Mouse (Mus musculus) hindbrain, embryonic 14.5 days (tissue): ENCODE data around the gene Slc16a7. TPM values are rescaled to one million over a fixed set of nuclear protein-coding genes. Genes with fewer than 3 reads are reported as not detected.

Experiments used
- ATAC-seq: fragments of 200-750 bp; cut with Nextera tagmentation; 2 replicates; pipeline ENCODE4 v1.8.0; 2017; ENCODE audit warnings: moderate number of reproducible peaks, mild to moderate bottlenecking, moderate TSS enrichment, moderate library complexity; ENCODE audit not compliant: low FRiP score
- DNase-seq: peaks from one replicate; pipeline ENCODE4 v3.0.0-alpha.2; 2015; ENCODE audit warnings: low spot score
- H3K27ac ChIP-seq: fragments of 300-500 bp; sonication (generic); 2 replicates; pipeline ENCODE4 v1.5.1; 2014; ENCODE audit warnings: mild to moderate bottlenecking, moderate library complexity
- H3K27me3 ChIP-seq: fragments of 300-500 bp; sonication (generic); 2 replicates; pipeline ENCODE4 v1.6.1; 2014; ENCODE audit warnings: mild to moderate bottlenecking, low read length, mixed read lengths; ENCODE audit not compliant: control insufficient read depth, insufficient read depth
- H3K36me3 ChIP-seq: fragments of 300-500 bp; sonication (generic); replicated peaks from 2 replicates; pipeline ENCODE4 v1.6.1; 2014; ENCODE audit not compliant: control insufficient read depth, insufficient read depth
- H3K4me1 ChIP-seq: fragments of 300-500 bp; sonication (generic); replicated peaks from 2 replicates; pipeline ENCODE4 v1.6.1; 2014; ENCODE audit warnings: antibody characterized with exemption, low read length, mixed read lengths; ENCODE audit not compliant: control insufficient read depth, insufficient read depth
- H3K4me2 ChIP-seq: fragments of 300-500 bp; sonication (generic); replicated peaks from 2 replicates; pipeline ENCODE4 v1.6.1; 2014; ENCODE audit warnings: mild to moderate bottlenecking, moderate library complexity
- H3K4me3 ChIP-seq: fragments of 300-500 bp; sonication (generic); replicated peaks from 2 replicates; pipeline ENCODE4 v1.5.1; 2014; ENCODE audit warnings: mild to moderate bottlenecking, low read length
- H3K9ac ChIP-seq: fragments of 300-500 bp; sonication (generic); 2 replicates; pipeline ENCODE4 v1.6.1; 2014
- H3K9me3 ChIP-seq: fragments of 300-500 bp; sonication (generic); 2 replicates; pipeline ENCODE4 v1.6.1; 2016; ENCODE audit warnings: low read length; ENCODE audit not compliant: control insufficient read depth
- WGBS: fragments of 180-500 bp; shearing (Covaris S2); extraction: QIAGEN DNeasy Blood & Tissue Kit; methylation state at CpG from one replicate; pipeline ENCODE4 v1.1.7; 2014; 5-methylcytosine and 5-hydroxymethylcytosine counted together
- polyA plus RNA-seq: library from polyadenylated mRNA; unstranded; fragments of >200 nt; fragmentation: Nextera tagmentation; extraction: Ambion mirVana; gene quantifications from 2 replicates; pipeline ENCODE4 v1.2.1, GENCODE M21; 2014

The Slc16a7 gene
- polyA plus RNA-seq, 1 experiment from 2014 or later = 10.7 TPM

DNA sequence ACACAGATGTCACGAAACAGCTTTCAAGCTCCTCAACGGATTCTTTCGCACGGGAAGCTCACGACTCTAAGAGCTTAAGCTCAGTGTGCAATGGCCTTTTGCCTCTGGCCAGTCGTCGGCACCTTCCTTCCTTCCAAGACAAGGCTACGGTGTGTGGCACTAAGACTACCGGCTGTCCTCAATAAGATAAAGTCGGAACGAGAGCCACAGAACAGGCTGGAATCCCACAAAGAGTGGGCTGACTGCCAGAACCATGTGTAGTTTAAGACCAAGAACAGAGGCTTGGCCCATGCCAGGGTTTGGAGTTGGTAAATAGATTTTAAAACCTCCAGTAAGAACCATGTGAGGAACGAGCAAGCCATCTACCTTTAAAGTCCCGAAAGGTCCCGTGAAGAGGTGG, 123.8 kb downstream of the Slc16a7 start:
- Histone ChIP-seq H3K9me3 (no peaks in the 10 kb centered on the region), H3K27me3 (no peaks in the 10 kb centered on the region), H3K9ac (no peak overlapping the region), H3K4me2 (no peak overlapping the region), H3K27ac (no peak overlapping the region), H3K4me1 (no peaks in the 10 kb centered on the region), H3K4me3 (no peak overlapping the region), H3K36me3 (no peaks in the 10 kb centered on the region)
- 83% methylated on average over 14 of the region's 14 CpGs for WGBS
- no peak for ATAC-seq
- no peak for DNase-seq

- ATAC-seq (no peak), DNase-seq (no peak)
- Histone ChIP-seq H3K36me3 (no peaks in the 10 kb centered on the region), H3K4me3 (no peak overlapping the region), H3K4me1 (no peaks in the 10 kb centered on the region), H3K27me3 (no peaks in the 10 kb centered on the region), H3K9me3 (no peaks in the 10 kb centered on the region), H3K9ac (no peak overlapping the region), H3K27ac (no peak overlapping the region), H3K4me2 (no peak overlapping the region)
- 71% methylated on average over 4 of the region's 4 CpGs for WGBS
These were observed 124.3 kb downstream of the Slc16a7 start for GRCm38 (mm10) chr10:125264938-125265337.

- Histone ChIP-seq H3K36me3 (no peaks in the 10 kb centered on the region), H3K4me1 (no peaks in the 10 kb centered on the region), H3K9me3 (no peaks in the 10 kb centered on the region), H3K9ac (no peak overlapping the region), H3K4me3 (no peak overlapping the region), H3K27ac (no peak overlapping the region), H3K27me3 (no peaks in the 10 kb centered on the region), H3K4me2 (no peak overlapping the region)
- ATAC-seq (no peak), DNase-seq (no peak)
- WGBS = 90% methylated on average over 4 of the region's 4 CpGs
These were observed 133.4 kb downstream of the Slc16a7 start for GRCm38 (mm10) chr10:125255904-125256303.

- no peaks in the 10 kb centered on the region for H3K27me3 ChIP-seq
- WGBS = 47% methylated on average over 2 of the region's 2 CpGs
- H3K9ac ChIP-seq = no peak overlapping the region
- H3K36me3 ChIP-seq = no peaks in the 10 kb centered on the region
- DNase-seq (no peak), ATAC-seq (no peak)
- H3K4me3 ChIP-seq = no peak overlapping the region
- no peak overlapping the region for H3K27ac ChIP-seq
- no peaks in the 10 kb centered on the region for H3K9me3 ChIP-seq
- no peak overlapping the region for H3K4me2 ChIP-seq
- H3K4me1 ChIP-seq = no peaks in the 10 kb centered on the region
These were observed 174.7 kb downstream of the Slc16a7 start for GRCm38 (mm10) chr10:125214536-125214935.

GRCm38 (mm10) chr10:125213805-125214204, 175.5 kb downstream of the Slc16a7 start:
- ATAC-seq (no peak), DNase-seq (no peak)
- no peak overlapping the region for H3K27ac ChIP-seq
- WGBS = 92% methylated on average over 3 of the region's 3 CpGs
- H3K36me3 ChIP-seq = no peaks in the 10 kb centered on the region
- H3K27me3 ChIP-seq = no peaks in the 10 kb centered on the region
- no peaks in the 10 kb centered on the region for H3K4me1 ChIP-seq
- no peak overlapping the region for H3K9ac ChIP-seq
- no peak overlapping the region for H3K4me3 ChIP-seq
- no peaks in the 10 kb centered on the region for H3K9me3 ChIP-seq
- no peak overlapping the region for H3K4me2 ChIP-seq

DNA sequence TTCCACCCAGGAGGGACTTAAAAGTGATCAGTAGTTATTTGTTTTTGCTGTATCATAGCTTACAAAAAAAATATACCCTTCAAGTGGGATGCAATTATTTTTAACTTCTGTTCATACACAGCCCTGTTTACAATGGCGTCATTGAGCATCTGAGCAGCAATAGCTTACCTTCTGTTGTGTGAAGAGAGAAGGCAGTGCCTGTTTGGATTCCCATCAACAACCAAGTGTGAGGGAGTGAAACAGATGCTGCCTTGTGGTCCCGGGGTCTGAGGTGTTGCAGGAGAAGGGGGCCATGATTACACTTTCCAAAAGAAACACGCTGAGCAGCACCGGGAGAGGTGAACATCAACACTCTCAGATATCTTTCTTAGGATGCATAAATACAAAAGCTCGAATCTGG, 201.7 kb downstream of the Slc16a7 start:
- no peaks in the 10 kb centered on the region for H3K4me1 ChIP-seq
- DNase-seq (no peak), ATAC-seq (no peak)
- no peaks in the 10 kb centered on the region for H3K36me3 ChIP-seq
- H3K9me3 ChIP-seq = no peaks in the 10 kb centered on the region
- H3K4me2 ChIP-seq = no peak overlapping the region
- WGBS = 85% methylated on average over 5 of the region's 5 CpGs
- no peak overlapping the region for H3K4me3 ChIP-seq
- no peak overlapping the region for H3K27ac ChIP-seq
- H3K27me3 ChIP-seq = no peaks in the 10 kb centered on the region
- no peak overlapping the region for H3K9ac ChIP-seq

DNA sequence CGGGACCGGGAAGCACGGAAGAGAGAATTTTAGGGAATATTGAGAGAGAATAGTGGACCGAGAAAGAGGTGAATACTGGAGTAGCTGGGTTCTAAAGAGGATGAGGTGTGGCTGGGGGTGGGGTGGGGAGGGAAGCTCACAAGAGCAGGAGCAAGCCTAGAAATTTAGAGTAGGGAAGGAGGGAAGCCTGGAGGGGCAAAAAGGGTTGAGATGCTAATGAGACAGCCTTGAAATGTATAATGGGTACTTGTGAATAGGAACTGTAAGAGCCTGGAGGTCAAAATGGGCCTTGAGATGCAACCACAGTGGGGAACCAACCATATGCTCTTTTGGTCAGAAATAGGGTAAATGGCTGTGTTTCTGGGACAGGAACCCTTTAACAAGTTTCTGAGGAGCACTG, 203.9 kb downstream of the Slc16a7 start:
- no peaks in the 10 kb centered on the region for H3K4me1 ChIP-seq
- H3K9ac ChIP-seq = no peak overlapping the region
- no peak overlapping the region for H3K4me2 ChIP-seq
- ATAC-seq (no peak), DNase-seq (no peak)
- no peaks in the 10 kb centered on the region for H3K9me3 ChIP-seq
- H3K4me3 ChIP-seq = no peak overlapping the region
- H3K27me3 ChIP-seq = no peaks in the 10 kb centered on the region
- WGBS = 89% methylated on average over 4 of the region's 4 CpGs
- H3K27ac ChIP-seq = no peak overlapping the region
- H3K36me3 ChIP-seq = no peaks in the 10 kb centered on the region

GRCm38 (mm10) chr10:125184146-125184545, 205.1 kb downstream of the Slc16a7 start:
- no peak overlapping the region for H3K9ac ChIP-seq
- WGBS = 34% methylated on average over 5 of the region's 5 CpGs
- no peaks in the 10 kb centered on the region for H3K36me3 ChIP-seq
- H3K4me3 ChIP-seq = no peak overlapping the region
- H3K4me2 ChIP-seq = no peak overlapping the region
- no peak for DNase-seq
- no peaks in the 10 kb centered on the region for H3K27me3 ChIP-seq
- no peaks in the 10 kb centered on the region for H3K4me1 ChIP-seq
- no peaks in the 10 kb centered on the region for H3K9me3 ChIP-seq
- ATAC-seq = no peak
- H3K27ac ChIP-seq = no peak overlapping the region

- Histone ChIP-seq H3K36me3 (no peaks in the 10 kb centered on the region), H3K4me1 (no peaks in the 10 kb centered on the region), H3K9me3 (no peaks in the 10 kb centered on the region), H3K4me2 (no peak overlapping the region), H3K27me3 (no peaks in the 10 kb centered on the region), H3K9ac (no peak overlapping the region), H3K27ac (no peak overlapping the region), H3K4me3 (no peak overlapping the region)
- ATAC-seq (no peak), DNase-seq (no peak)
- WGBS = 88% methylated on average over 3 of the region's 3 CpGs
These were observed 206.7 kb downstream of the Slc16a7 start for GRCm38 (mm10) chr10:125182545-125182944.

GRCm38 (mm10) chr10:125177782-125178181, 211.5 kb downstream of the Slc16a7 start:
- ATAC-seq (no peak), DNase-seq (no peak)
- Histone ChIP-seq H3K4me3 (no peak overlapping the region), H3K27ac (no peak overlapping the region), H3K4me1 (no peaks in the 10 kb centered on the region), H3K4me2 (no peak overlapping the region), H3K27me3 (no peaks in the 10 kb centered on the region), H3K36me3 (no peaks in the 10 kb centered on the region), H3K9ac (no peak overlapping the region), H3K9me3 (no peaks in the 10 kb centered on the region)
- 84% methylated on average over 2 of the region's 2 CpGs for WGBS
